Mouse (Mus musculus) 416B (cell line): ENCODE measurements around the gene Pih1d2.
A peak's percentile ranks its signal among the peaks of the same experiment; 100 is the strongest.
"Not testable (repeated sequence)": the region's sequence is repeated elsewhere in the genome, so short reads cannot be mapped to it uniquely, and the experiment has no call there.

Experiments
- DNase-seq: peaks from one replicate; pipeline ENCODE4 v3.0.0; 2011; ENCODE audit warnings: low read depth

The Pih1d2 gene

GRCm38 (mm10) chr9:50617794-50618330 is 741 bp downstream of the Pih1d2 start:
- DNase-seq = no peak

DNA sequence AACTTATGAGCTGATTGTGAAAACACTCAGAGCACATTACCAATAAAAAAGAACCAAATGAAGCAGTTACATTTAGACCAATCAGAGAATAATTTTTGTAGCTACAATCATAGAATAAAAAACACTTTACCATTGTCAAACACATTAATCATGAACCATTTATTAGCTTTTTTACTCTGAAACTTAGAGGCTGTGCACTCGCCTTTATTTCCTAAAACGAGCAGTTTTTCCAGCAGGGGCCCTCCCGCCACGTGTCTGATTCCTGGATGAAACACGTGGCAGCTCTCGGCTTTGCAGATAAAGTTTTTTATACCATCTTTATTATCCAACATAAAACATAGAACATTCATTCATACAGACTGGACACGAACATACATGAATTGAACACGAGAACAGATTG is 13.8 kb downstream of the Pih1d2 start:
- not testable (repeated sequence) for DNase-seq

DNA sequence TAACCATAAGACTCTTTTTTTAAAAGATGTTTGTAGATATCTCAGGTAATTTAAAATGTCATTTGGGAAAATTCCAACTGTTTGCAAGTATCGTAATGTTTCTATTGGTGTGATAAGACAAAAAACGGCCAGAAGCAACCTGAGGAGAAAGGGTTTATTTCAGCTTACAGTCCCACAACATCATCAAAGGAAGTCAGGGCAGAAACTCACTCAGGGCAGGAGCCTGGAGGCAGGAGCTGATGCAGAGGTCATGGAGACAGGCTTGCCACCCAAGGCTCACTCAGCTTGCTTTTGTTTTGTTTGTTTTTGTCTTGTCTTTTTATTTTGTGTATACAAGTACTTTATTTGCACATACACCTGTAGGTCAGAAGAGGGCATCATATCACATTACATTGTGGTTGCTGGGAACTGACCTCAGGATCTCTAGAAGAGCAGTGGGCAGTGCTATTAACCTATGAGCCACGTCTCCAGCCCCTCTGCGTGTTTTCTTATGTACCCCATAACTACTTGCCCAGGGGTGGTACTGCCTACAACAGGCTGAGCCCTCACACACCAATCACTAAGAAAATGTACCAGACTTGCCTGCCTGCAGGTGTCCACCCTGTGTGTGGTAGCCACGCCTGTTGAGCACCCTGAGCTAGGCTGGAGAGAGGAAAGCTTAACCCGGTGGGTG is 15.0 kb downstream of the Pih1d2 start:
- DNase-seq = peak; percentile 32

DNA sequence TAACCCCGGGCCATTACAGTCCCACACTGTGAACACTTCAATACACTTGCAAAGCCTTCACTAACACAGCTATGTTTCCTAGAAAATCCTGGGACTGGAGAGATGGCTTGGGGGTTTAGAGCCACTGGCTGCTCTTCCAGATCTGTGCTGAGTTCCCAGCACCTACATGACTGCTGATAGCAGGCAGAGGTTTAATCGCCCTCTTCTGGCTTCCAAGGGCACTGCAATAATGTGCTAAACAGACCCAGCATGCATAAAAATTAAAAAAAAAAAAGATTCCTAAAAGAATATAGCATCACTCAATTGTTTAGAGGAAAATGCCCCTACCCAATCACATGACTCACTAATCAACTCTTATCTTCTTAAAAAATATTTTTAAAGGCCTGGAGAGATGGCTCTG is 15.9 kb downstream of the Pih1d2 start:
- peak; percentile 56 for DNase-seq

DNA sequence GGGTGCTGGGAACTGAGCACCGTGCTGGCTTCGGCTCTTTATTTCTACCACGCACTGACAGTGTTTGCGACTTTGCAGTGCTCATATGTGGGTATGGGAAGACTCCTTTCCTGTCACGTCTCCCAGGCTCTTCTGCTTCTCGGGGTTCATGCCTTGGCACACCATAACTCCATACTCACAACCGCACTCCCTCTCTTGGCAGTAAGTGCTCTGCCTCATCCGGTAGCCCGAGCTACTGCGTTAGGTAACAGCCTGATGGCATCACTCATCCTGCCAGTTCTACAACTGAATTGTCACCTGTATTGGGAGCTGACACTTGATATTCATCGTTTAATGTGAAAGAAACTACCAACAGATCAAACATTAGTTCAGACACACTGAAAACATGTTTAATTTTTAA is 17.1 kb downstream of the Pih1d2 start:
- DNase-seq = no peak

DNA sequence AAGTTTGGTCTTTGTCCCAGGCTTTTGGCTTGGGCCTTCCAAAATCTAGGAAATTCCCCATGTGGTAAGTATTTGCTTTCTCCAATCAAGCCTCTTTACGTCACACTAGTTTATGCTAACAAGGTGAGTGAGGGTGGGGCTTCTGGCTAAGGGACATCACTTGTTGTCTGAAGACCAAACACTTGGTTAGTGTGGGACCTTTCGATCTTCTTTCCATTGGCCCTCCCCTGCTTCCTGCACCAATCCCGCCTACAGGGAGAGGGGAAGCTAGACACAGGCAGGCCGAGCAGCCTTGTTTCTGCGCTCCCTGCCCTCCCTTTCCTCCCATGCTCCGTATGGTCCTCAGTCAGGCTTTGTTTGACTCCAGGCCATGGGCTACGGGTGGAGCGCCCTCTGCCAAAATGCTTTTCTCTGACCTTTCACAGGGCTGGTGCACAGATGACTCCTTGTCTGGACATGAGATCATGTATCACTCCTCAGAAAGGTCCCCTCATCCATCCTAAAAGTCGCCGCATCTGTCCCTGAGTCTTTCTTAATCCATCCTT is 29.8 kb downstream of the Pih1d2 start:
- no peak for DNase-seq

GRCm38 (mm10) chr9:50650503-50650902 is 33.4 kb downstream of the Pih1d2 start:
- no peak for DNase-seq

DNA sequence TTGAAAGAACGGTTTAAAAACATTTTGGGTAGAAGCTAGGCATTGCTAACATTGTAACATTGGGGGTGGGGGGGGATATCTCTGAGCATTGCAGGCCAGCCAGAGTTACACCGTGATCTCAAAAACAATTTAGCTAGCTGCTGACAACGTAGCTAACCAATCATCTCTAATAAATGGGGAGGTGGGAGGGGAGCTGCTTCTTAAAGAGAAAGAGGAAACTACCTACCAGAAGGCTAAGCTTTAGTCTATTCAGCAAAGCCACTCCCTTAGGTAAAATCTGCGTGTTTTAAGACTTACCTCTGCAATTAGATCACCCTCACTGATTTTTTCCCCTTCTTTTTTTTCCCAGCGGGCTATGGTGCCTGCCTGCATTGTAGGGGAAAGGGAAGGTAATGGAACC is 41.3 kb downstream of the Pih1d2 start:
- DNase-seq = peak; percentile 52

DNA sequence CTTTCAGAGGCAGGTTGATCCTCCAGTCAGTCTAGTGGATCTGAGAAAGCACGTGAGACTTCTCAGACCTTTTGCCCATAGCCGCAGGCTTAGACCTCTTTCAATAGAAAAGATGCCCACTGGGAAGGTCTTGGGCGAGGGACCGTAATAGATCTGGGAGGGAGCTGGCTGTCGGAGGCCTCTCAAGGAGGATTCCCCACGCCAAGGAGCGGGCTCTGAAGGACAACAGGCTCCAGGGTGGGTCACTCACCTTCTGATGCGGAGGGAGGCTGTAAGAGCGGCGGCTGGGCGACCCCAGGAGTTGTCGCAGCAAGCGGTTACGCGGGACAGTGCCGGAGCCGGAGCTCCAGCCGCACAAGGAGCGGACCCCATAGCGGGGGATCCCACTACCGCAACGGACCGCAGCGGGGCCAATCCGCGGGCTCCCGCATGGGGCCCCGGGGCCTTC is 41.8 kb downstream of the Pih1d2 start:
- DNase-seq = peak; percentile 24

- DNase-seq = peak; percentile 92
Measured at GRCm38 (mm10) chr9:50659392-50660217, 42.5 kb downstream of the Pih1d2 start, which contains the start of gene Dlat. Gene Dlat (minus strand): TSS chr9:50659780.

DNA sequence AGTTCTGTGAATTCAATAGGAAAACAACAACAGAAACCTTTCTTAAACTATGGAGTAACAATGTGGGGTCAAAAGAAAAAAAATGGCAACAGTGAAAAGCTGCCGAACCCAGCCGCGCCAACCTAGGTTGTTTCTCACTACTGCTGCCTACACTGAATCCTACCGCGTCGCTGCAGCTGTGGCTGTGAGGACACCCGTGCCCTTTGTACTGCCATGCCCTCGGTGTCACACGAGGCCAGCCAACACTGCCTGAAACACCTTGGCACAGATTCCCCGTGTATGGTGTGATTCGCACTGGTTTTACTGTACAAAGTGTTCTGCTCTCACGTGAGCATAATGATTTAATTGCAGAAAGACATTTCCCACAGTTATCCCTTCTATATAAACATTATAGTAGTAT is 43.3 kb downstream of the Pih1d2 start:
- DNase-seq = no peak

- DNase-seq = no peak
Measured at GRCm38 (mm10) chr9:50664826-50665225, 47.7 kb downstream of the Pih1d2 start.

DNA sequence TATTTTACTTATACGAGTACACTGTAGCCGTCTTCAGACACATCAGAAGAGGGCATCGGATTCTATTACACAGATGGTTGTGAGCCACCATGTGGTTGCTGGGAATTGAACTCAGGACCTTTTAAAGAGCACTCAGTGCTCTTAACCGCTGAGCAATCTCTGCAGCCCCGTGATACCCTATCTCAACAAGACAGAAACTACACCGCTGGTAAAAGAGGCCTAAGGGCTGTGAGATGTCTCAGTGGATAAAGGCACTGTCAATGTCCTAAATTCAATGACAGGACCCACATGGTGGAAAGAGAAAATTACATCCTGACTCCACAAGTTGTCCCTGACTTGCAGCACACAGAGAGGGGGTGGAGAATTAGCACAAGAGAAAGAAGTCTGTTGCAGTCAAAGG is 49.3 kb downstream of the Pih1d2 start:
- no peak for DNase-seq

DNA sequence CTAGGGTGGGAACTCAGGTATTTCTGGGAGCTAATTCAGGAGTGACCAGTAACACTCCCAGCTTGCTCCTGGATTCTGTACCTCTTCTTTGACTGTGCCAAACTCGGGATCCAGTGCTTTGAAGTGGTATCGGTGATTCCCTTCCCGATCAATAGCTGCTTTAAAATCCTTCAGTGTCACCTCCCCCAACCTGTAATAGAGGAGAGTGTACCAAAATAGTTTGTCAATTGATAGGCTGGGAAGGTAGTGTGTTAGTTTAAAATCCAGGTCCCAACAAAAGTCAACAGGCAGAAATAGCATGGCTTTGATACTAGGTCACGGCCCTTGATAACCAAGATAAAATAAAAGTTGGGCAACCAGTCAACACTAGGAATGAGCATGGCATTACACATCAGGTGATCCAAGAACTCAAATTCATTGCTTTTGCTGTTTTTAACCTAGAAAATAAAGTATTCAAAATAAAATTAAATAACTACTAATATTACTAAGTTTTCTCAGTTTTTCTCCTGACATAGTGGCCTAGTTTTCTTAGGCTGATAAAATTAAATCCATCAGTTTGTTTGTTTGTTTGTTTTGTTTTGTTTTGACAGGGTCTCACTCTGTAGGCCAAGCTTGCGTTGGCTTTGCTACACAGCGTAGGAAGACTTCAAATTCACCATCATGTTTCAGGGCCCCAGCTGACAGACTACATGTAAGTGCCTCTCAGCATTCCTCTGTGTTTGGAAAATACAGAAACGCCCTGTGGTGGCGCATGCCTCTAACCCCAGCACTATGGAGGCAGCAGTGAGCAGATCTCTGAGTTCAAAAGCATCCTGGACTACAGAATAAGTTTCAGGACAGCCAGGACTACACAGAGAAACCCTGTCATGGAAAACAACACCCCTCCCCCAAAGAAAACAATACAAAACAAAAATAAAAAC is 50.7 kb downstream of the Pih1d2 start:
- no peak for DNase-seq

GRCm38 (mm10) chr9:50670690-50671089 is 53.6 kb downstream of the Pih1d2 start:
- DNase-seq = peak; percentile 81
